Mouse (Mus musculus) liver, embryonic 14.5 days (tissue): ENCODE measurements at regions not wholly inside any gene's neighbourhood (a gene's known extent, or its start where the extent isn't known, plus 50 kb on each side); places are given as distances from the start of the nearest gene placed in this dataset.

ENCODE experiments used
- ATAC-seq: fragments of 200-750 bp; cut with Nextera tagmentation; 2 replicates; pipeline ENCODE4 v1.8.0; 2017; ENCODE audit warnings: moderate number of reproducible peaks, mild to moderate bottlenecking, moderate library complexity; ENCODE audit not compliant: insufficient read depth
- DNase-seq, 3 experiments: peaks; one replicate each; pipeline ENCODE4 v3.0.0-alpha.2; 2012 to 2013; ENCODE audit warnings: low read depth in 3 of 3, low spot score in 3 of 3
- H3K27ac ChIP-seq: fragments of 300-500 bp; sonication (generic); 2 replicates; pipeline ENCODE4 v1.5.1; 2014; ENCODE audit warnings: moderate library complexity, mild to moderate bottlenecking, control low read depth, inconsistent platforms
- H3K27me3 ChIP-seq: fragments of 300-500 bp; sonication (generic); 2 replicates; pipeline ENCODE4 v1.6.1; 2014; ENCODE audit warnings: mild to moderate bottlenecking, low read length, moderate library complexity; ENCODE audit not compliant: control insufficient read depth, insufficient read depth
- H3K36me3 ChIP-seq: fragments of 300-500 bp; sonication (generic); replicated peaks from 2 replicates; pipeline ENCODE4 v1.6.1; 2014; ENCODE audit warnings: low read depth; ENCODE audit not compliant: control insufficient read depth, insufficient read depth
- H3K4me1 ChIP-seq, 2 experiments: fragments of 200-500 bp in 1 of 2; fragments of 300-500 bp in 1 of 2; sonication (generic) in 1 of 2; replicated peaks; 2 replicates each; pipeline ENCODE4 v1.6.1; 2012 to 2014; ENCODE audit warnings: antibody characterized with exemption in 1 of 2, inconsistent platforms in 1 of 2, low read length in 1 of 2; ENCODE audit not compliant: control insufficient read depth in 2 of 2, insufficient read depth in 2 of 2
- H3K4me2 ChIP-seq: fragments of 300-500 bp; sonication (generic); 2 replicates; pipeline ENCODE4 v1.6.1; 2014; ENCODE audit warnings: low read depth, mild to moderate bottlenecking, control low read depth, moderate library complexity
- H3K4me3 ChIP-seq, 2 experiments: fragments of 200-500 bp in 1 of 2; fragments of 300-500 bp in 1 of 2; sonication (generic) in 1 of 2; 2 replicates each; pipeline ENCODE4 v1.5.1; 2012 to 2014; ENCODE audit warnings: low read depth in 2 of 2, low read length in 2 of 2, mild to moderate bottlenecking in 2 of 2, control low read depth in 1 of 2, inconsistent platforms in 1 of 2, moderate library complexity in 1 of 2; ENCODE audit not compliant: insufficient read depth in 1 of 2
- H3K9ac ChIP-seq: fragments of 300-500 bp; sonication (generic); replicated peaks from 2 replicates; pipeline ENCODE4 v1.6.1; 2014; ENCODE audit warnings: mild to moderate bottlenecking, control low read depth, moderate library complexity
- H3K9me3 ChIP-seq: fragments of 300-500 bp; sonication (generic); 2 replicates; pipeline ENCODE4 v1.6.1; 2016; ENCODE audit warnings: low read length, mixed read lengths; ENCODE audit not compliant: control insufficient read depth
- CTCF ChIP-seq: IDR thresholded peaks from 2 replicates; pipeline ENCODE4 v1.5.1; 2016; ENCODE audit warnings: antibody characterized with exemption, low read depth, control low read depth
- EP300 ChIP-seq: IDR thresholded peaks from 2 replicates; pipeline ENCODE4 v1.6.1; 2016; ENCODE audit warnings: antibody characterized with exemption, low read depth
- WGBS: fragments of 180-500 bp; shearing (Covaris S2); extraction: QIAGEN DNeasy Blood & Tissue Kit; methylation state at CpG from one replicate; pipeline ENCODE4 v1.1.7; 2014; ENCODE audit not compliant: insufficient replicate concordance; 5-methylcytosine and 5-hydroxymethylcytosine counted together

GRCm38 (mm10) chr15:62382233-62382632 is 1459.4 kb upstream of the A1bg start:
- H3K27ac ChIP-seq, result no peak overlapping the region
- H3K4me1 ChIP-seq, result no peaks in the 10 kb centered on the region
- H3K27me3 ChIP-seq, result no peaks in the 10 kb centered on the region
- H3K9ac ChIP-seq, result no peak overlapping the region
- no peak for TF ChIP-seq CTCF
- no peak for TF ChIP-seq EP300
- 54% methylated on average over 2 of the region's 2 CpGs for WGBS
- ATAC-seq (no peak), DNase-seq (no peak)
- H3K36me3 ChIP-seq, result no peaks in the 10 kb centered on the region
- H3K4me3 ChIP-seq, result no peak overlapping the region
- no peaks in the 10 kb centered on the region for H3K9me3 ChIP-seq
- no peak overlapping the region for H3K4me2 ChIP-seq

GRCm38 (mm10) chr15:62374641-62375040 is 1451.8 kb upstream of the A1bg start:
- Histone ChIP-seq H3K4me2 (no peak overlapping the region), H3K9me3 (no peaks in the 10 kb centered on the region), H3K4me3 (no peak overlapping the region), H3K4me1 (no peaks in the 10 kb centered on the region), H3K27ac (no peak overlapping the region), H3K36me3 (no peaks in the 10 kb centered on the region), H3K9ac (no peak overlapping the region), H3K27me3 (no peaks in the 10 kb centered on the region)
- TF ChIP-seq EP300, result no peak
- TF ChIP-seq CTCF, result no peak
- no peak for DNase-seq
- WGBS, result 60% methylated on average over 3 of the region's 3 CpGs
- ATAC-seq, result no peak

GRCm38 (mm10) chr15:62361171-62361570 is 1438.4 kb upstream of the A1bg start:
- H3K4me1 ChIP-seq, result no peaks in the 10 kb centered on the region
- no peak for TF ChIP-seq EP300
- no peak for TF ChIP-seq CTCF

DNA sequence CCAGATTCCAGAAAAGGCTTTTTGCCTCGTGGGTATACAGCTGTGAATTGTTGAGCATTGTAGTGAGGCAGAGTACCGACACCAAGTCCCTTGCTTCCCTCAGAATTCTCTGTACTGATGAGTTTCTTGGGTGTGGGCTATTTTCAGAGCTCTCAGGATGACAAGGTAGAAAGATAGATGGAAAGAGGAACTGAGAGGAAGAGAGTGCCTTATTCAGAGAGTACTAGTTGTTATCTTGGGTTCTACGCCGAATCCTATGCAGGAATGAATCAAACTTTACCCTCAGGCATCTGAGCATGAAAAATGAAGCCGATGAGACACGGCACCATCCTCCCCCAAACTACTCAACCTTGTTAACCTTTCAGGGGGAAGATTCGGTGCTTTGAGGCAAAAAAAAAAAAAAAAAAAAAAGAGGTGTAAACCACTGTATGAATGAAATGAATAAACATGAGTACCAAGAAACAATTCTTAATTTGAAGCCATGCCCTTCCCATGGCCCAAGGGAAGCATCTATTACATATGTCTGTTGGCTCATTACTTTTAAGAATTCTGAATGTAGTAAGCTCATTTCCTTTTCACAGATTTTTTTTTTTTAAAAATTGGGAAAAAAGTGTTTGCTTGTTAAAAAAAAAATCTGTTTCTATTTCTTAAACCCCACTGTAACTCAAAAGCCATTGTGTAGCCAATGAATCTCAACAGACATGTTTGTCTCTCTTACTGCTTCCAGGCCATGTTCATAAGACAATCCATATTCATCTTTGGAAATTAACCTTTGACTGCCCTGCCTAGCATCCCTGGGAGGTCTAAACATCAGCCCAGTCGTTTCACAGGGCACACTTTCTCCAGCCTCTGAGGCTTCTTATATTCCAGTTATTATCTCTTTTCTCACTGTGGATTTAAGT is 1435.8 kb upstream of the A1bg start:
- ATAC-seq, result no peak
- Histone ChIP-seq H3K27ac (no peak overlapping the region), H3K36me3 (no peaks in the 10 kb centered on the region), H3K27me3 (no peaks in the 10 kb centered on the region), H3K4me2 (no peak overlapping the region), H3K9ac (no peak overlapping the region), H3K9me3 (no peaks in the 10 kb centered on the region), H3K4me3 (no peak overlapping the region), H3K4me1 (no peaks in the 10 kb centered on the region)
- no peak for DNase-seq
- 56% methylated on average over 8 of the region's 8 CpGs for WGBS
- no peak for TF ChIP-seq EP300
- no peak for TF ChIP-seq CTCF

More at GRCm38 (mm10) chr15:62361171-62361570, 1438.4 kb upstream of the A1bg start:
- H3K27me3 ChIP-seq, result no peaks in the 10 kb centered on the region
- H3K27ac ChIP-seq, result no peak overlapping the region
- no peaks in the 10 kb centered on the region for H3K9me3 ChIP-seq
- ATAC-seq, result no peak
- H3K4me3 ChIP-seq, result no peak overlapping the region
- no peaks in the 10 kb centered on the region for H3K36me3 ChIP-seq
- no peak overlapping the region for H3K4me2 ChIP-seq
- no peak overlapping the region for H3K9ac ChIP-seq
- no peak for DNase-seq

DNA sequence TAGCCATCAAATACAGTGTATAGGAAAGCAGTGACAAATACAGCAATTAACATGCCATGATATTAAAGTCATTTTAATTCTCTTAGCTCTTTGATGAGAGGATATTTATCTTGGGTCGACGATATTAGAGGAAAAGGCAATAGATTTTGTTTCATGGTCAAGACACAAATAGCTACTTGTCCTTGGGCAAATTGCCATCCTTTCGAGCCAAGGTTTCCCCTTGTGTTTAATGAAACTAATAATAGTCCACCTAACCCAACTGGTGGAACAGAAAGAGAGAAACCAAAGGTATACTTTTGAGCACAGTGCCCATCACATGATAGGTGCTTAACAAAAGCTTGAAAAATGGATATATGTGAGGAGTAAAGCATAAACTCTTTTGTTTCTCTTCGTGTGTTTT is 1431.0 kb upstream of the A1bg start:
- 54% methylated on average over 4 of the region's 4 CpGs for WGBS
- H3K27ac ChIP-seq, result no peak overlapping the region
- H3K9ac ChIP-seq, result no peak overlapping the region
- ATAC-seq, result no peak
- TF ChIP-seq EP300 (no peak), CTCF (no peak)
- H3K9me3 ChIP-seq, result no peaks in the 10 kb centered on the region
- no peak overlapping the region for H3K4me3 ChIP-seq
- H3K4me2 ChIP-seq, result no peak overlapping the region
- no peaks in the 10 kb centered on the region for H3K27me3 ChIP-seq
- H3K36me3 ChIP-seq, result no peaks in the 10 kb centered on the region
- peaks cover 0 to 3% of the 10 kb centered on the region in 2 experiments; a peak in 2 of 4 replicates for H3K4me1 ChIP-seq
- no peak for DNase-seq
